Mouse (Mus musculus): ENCODE results near the gene Osm.

Osm gene

GRCm38 (mm10) chr11:4235665-4236545 lies at the start of gene Osm:
Gene Osm (plus strand): TSS chr11:4236420.
- peak; percentile 55 to 60 for DNase-seq

GRCm38 (mm10) chr11:4186486-4187317 lies 49.5 kb upstream of the Osm start, which contains the start of gene Tbc1d10a:
Gene Tbc1d10a (plus strand): TSS chr11:4186789.
- peak; percentile 98 to 100 for DNase-seq

- DNase-seq: no peak
These were observed 48.9 kb upstream of the Osm start for GRCm38 (mm10) chr11:4187318-4187700.

GRCm38 (mm10) chr11:4189182-4189581 lies 47.0 kb upstream of the Osm start:
- no peak for DNase-seq

- no peak for DNase-seq
These were observed 45.5 kb upstream of the Osm start for GRCm38 (mm10) chr11:4190677-4191076.

GRCm38 (mm10) chr11:4192757-4193156 lies 43.5 kb upstream of the Osm start:
- DNase-seq: no peak

GRCm38 (mm10) chr11:4193420-4193819 lies 42.8 kb upstream of the Osm start:
- DNase-seq: no peak

GRCm38 (mm10) chr11:4195597-4196031 lies 40.6 kb upstream of the Osm start:
- DNase-seq: no peak

GRCm38 (mm10) chr11:4196636-4197035 lies 39.6 kb upstream of the Osm start:
- DNase-seq: no peak

- DNase-seq: no peak
These were observed 38.5 kb upstream of the Osm start for GRCm38 (mm10) chr11:4197691-4198090.

- no peak for DNase-seq
These were observed 34.1 kb upstream of the Osm start for GRCm38 (mm10) chr11:4201981-4202700.

- peak in 1 of 2 experiments; percentile 17 for DNase-seq
These were observed 33.1 kb upstream of the Osm start for GRCm38 (mm10) chr11:4202995-4203704.

- peak; percentile 54 to 71 for DNase-seq
These were observed 32.5 kb upstream of the Osm start for GRCm38 (mm10) chr11:4203705-4204074.

- DNase-seq: no peak
These were observed 31.0 kb upstream of the Osm start for GRCm38 (mm10) chr11:4205097-4205655.

GRCm38 (mm10) chr11:4205951-4206350 lies 30.3 kb upstream of the Osm start:
- DNase-seq: no peak

GRCm38 (mm10) chr11:4206563-4206962 lies 29.7 kb upstream of the Osm start:
- DNase-seq: peak; percentile 39 to 54

GRCm38 (mm10) chr11:4207655-4208054 lies 28.6 kb upstream of the Osm start:
- no peak for DNase-seq

GRCm38 (mm10) chr11:4209556-4209955 lies 26.7 kb upstream of the Osm start:
- peak in 1 of 2 experiments; percentile 20 for DNase-seq

- no peak for DNase-seq
These were observed 25.4 kb upstream of the Osm start for GRCm38 (mm10) chr11:4210786-4211185.

GRCm38 (mm10) chr11:4213107-4213506 lies 23.1 kb upstream of the Osm start:
- no peak for DNase-seq

GRCm38 (mm10) chr11:4214572-4214971 lies 21.6 kb upstream of the Osm start:
- DNase-seq: no peak

GRCm38 (mm10) chr11:4215061-4215460 lies 21.2 kb upstream of the Osm start:
- no peak for DNase-seq

Measured in thymus, postnatal 36 days (tissue).